Mouse (Mus musculus) stomach, embryonic 16.5 days (tissue): Measurements from ENCODE around the gene Acrbp. TPM values are rescaled to one million over a fixed set of nuclear protein-coding genes. Genes with fewer than 3 reads are reported as not detected.
"Not testable (repeated sequence)": the region's sequence is repeated elsewhere in the genome, so short reads cannot be mapped to it uniquely, and the experiment has no call there.

Experiments
- ATAC-seq: fragments of 200-750 bp; cut with Nextera tagmentation; 2 replicates; pipeline ENCODE4 v1.8.0; 2017; ENCODE audit warnings: moderate number of reproducible peaks, moderate TSS enrichment; ENCODE audit not compliant: insufficient read depth, low FRiP score
- H3K27ac ChIP-seq: fragments of 300-500 bp; sonication (generic); 2 replicates; pipeline ENCODE4 v1.5.1; 2014; ENCODE audit warnings: low read length
- H3K27me3 ChIP-seq: fragments of 300-500 bp; sonication (generic); 2 replicates; pipeline ENCODE4 v1.6.1; 2014; ENCODE audit warnings: low read length, control low read depth, mixed read lengths; ENCODE audit not compliant: control insufficient read depth, insufficient read depth
- H3K36me3 ChIP-seq: fragments of 300-500 bp; sonication (generic); 2 replicates; pipeline ENCODE4 v1.6.1; 2014; ENCODE audit warnings: low read length; ENCODE audit not compliant: control insufficient read depth, insufficient read depth
- H3K4me1 ChIP-seq: fragments of 300-500 bp; sonication (generic); 2 replicates; pipeline ENCODE4 v1.6.1; 2014; ENCODE audit warnings: low read length, control low read depth, mixed read lengths; ENCODE audit not compliant: control insufficient read depth, insufficient read depth
- H3K4me2 ChIP-seq: fragments of 300-500 bp; sonication (generic); 2 replicates; pipeline ENCODE4 v1.6.1; 2014; ENCODE audit warnings: low read depth, low read length, mixed read lengths
- H3K4me3 ChIP-seq: fragments of 300-500 bp; sonication (generic); replicated peaks from 2 replicates; pipeline ENCODE4 v1.5.1; 2014; ENCODE audit warnings: mild to moderate bottlenecking, low read length
- H3K9ac ChIP-seq: fragments of 300-500 bp; sonication (generic); 2 replicates; pipeline ENCODE4 v1.6.1; 2014; ENCODE audit warnings: low read length
- H3K9me3 ChIP-seq: fragments of 300-500 bp; sonication (generic); replicated peaks from 2 replicates; pipeline ENCODE4 v1.6.1; 2016; ENCODE audit warnings: low read length, control low read depth; ENCODE audit not compliant: control insufficient read depth
- WGBS: fragments of 180-500 bp; shearing (Covaris S2); extraction: QIAGEN DNeasy Blood & Tissue Kit; methylation state at CpG from one replicate; pipeline ENCODE4 v1.1.7; 2014; 5-methylcytosine and 5-hydroxymethylcytosine counted together
- polyA plus RNA-seq: library from polyadenylated mRNA; unstranded; fragments of >200 nt; fragmentation: Nextera tagmentation; extraction: Ambion mirVana; gene quantifications from 2 replicates; pipeline ENCODE4 v1.2.1, GENCODE M21; 2015

Gene Acrbp
- polyA plus RNA-seq, 1 experiment from 2014 or later = 10.6 TPM

GRCm38 (mm10) chr6:125061493-125061892, 12.0 kb downstream of the Acrbp start:
- no peaks in the 10 kb centered on the region for H3K27me3 ChIP-seq
- no peak overlapping the region for H3K4me3 ChIP-seq
- H3K4me1 ChIP-seq = no peaks in the 10 kb centered on the region
- H3K36me3 ChIP-seq = no peaks in the 10 kb centered on the region
- H3K9ac ChIP-seq = no peak overlapping the region
- no peak overlapping the region for H3K27ac ChIP-seq
- no peak for ATAC-seq
- H3K9me3 ChIP-seq = no peaks in the 10 kb centered on the region
- WGBS = 41% methylated on average over 6 of the region's 6 CpGs
- H3K4me2 ChIP-seq = no peak overlapping the region

GRCm38 (mm10) chr6:125062511-125062910, 13.0 kb downstream of the Acrbp start:
- Histone ChIP-seq H3K27me3 (no peaks in the 10 kb centered on the region), H3K4me1 (no peaks in the 10 kb centered on the region), H3K4me2 (no peak overlapping the region), H3K9me3 (no peaks in the 10 kb centered on the region), H3K27ac (no peak overlapping the region), H3K36me3 (no peaks in the 10 kb centered on the region), H3K4me3 (no peak overlapping the region), H3K9ac (no peak overlapping the region)
- ATAC-seq = no peak
- WGBS = 79% methylated on average over 5 of the region's 5 CpGs

- ATAC-seq = no peak
- WGBS = 66% methylated on average over 6 of the region's 6 CpGs
- no peak overlapping the region for H3K4me3 ChIP-seq
- H3K27ac ChIP-seq = no peak overlapping the region
- no peaks in the 10 kb centered on the region for H3K36me3 ChIP-seq
- H3K27me3 ChIP-seq = no peaks in the 10 kb centered on the region
- H3K9me3 ChIP-seq = no peaks in the 10 kb centered on the region
- no peak overlapping the region for H3K4me2 ChIP-seq
- H3K9ac ChIP-seq = no peak overlapping the region
- no peaks in the 10 kb centered on the region for H3K4me1 ChIP-seq
Measured at GRCm38 (mm10) chr6:125063906-125064305, 14.4 kb downstream of the Acrbp start.

GRCm38 (mm10) chr6:125065223-125065622, 15.7 kb downstream of the Acrbp start:
- H3K27ac ChIP-seq, ATAC-seq, H3K4me2 ChIP-seq, H3K4me1 ChIP-seq, H3K27me3 ChIP-seq, H3K9me3 ChIP-seq, H3K36me3 ChIP-seq, H3K9ac ChIP-seq, H3K4me3 ChIP-seq: not testable (repeated sequence)
- WGBS = no CpG with 5 or more reads among the region's 1 CpGs

- H3K27me3 ChIP-seq = no peaks in the 10 kb centered on the region
- H3K4me1 ChIP-seq = peaks cover 8% of the 10 kb centered on the region; the same call in 1 of the 2 replicates
- no peaks in the 10 kb centered on the region for H3K36me3 ChIP-seq
- WGBS = 37% methylated on average over 8 of the region's 8 CpGs
- H3K9ac ChIP-seq = peak within 1 kb of the TSS; percentile 50
- 0 out of 2 replicates have a peak, but pooled peaks have one; percentile 27 for ATAC-seq
- H3K9me3 ChIP-seq = no peaks in the 10 kb centered on the region
- H3K4me2 ChIP-seq = peak within 1 kb of the TSS; percentile 13; the same call in 1 of the 2 replicates
- peak within 1 kb of the TSS; percentile 33 for H3K4me3 ChIP-seq
- H3K27ac ChIP-seq = peak within 1 kb of the TSS; percentile 39; the same call in 1 of the 2 replicates
Measured at GRCm38 (mm10) chr6:125067571-125067995, 18.1 kb downstream of the Acrbp start, which contains the start of gene Lpar5. Gene Lpar5 (plus strand): TSS chr6:125067920.

- Histone ChIP-seq H3K4me3 (peak overlapping the region; percentile 17), H3K36me3 (no peaks in the 10 kb centered on the region), H3K4me1 (peaks cover 11% of the 10 kb centered on the region; the same call in 1 of the 2 replicates), H3K9me3 (no peaks in the 10 kb centered on the region), H3K4me2 (peak overlapping the region; percentile 33), H3K9ac (0 out of 2 replicates have a peak overlapping the region, but pooled peaks have one; percentile 5), H3K27ac (peak overlapping the region; percentile 89), H3K27me3 (no peaks in the 10 kb centered on the region)
- WGBS = 70% methylated on average over 18 of the region's 18 CpGs
- ATAC-seq = peak; percentile 79
Measured at GRCm38 (mm10) chr6:125071170-125071895, 21.8 kb downstream of the Acrbp start.

- Histone ChIP-seq H3K4me3 (0 out of 2 replicates have a peak overlapping the region, but pooled peaks have one; percentile 17), H3K9ac (peak overlapping the region; percentile 28; the same call in 1 of the 2 replicates), H3K9me3 (no peaks in the 10 kb centered on the region), H3K4me1 (peaks cover 11% of the 10 kb centered on the region; the same call in 1 of the 2 replicates), H3K36me3 (no peaks in the 10 kb centered on the region), H3K27me3 (no peaks in the 10 kb centered on the region), H3K4me2 (peak overlapping the region; percentile 33), H3K27ac (peak overlapping the region; percentile 89)
- peak; percentile 57 for ATAC-seq
- WGBS = 5% methylated on average over 2 of the region's 2 CpGs
Measured at GRCm38 (mm10) chr6:125071896-125072279, 22.4 kb downstream of the Acrbp start.

GRCm38 (mm10) chr6:125073825-125074224, 24.3 kb downstream of the Acrbp start:
- Histone ChIP-seq H3K4me1 (peaks cover 11% of the 10 kb centered on the region; the same call in 1 of the 2 replicates), H3K36me3 (no peaks in the 10 kb centered on the region), H3K27ac (no peak overlapping the region), H3K27me3 (no peaks in the 10 kb centered on the region), H3K4me3 (no peak overlapping the region), H3K4me2 (no peak overlapping the region), H3K9me3 (no peaks in the 10 kb centered on the region), H3K9ac (no peak overlapping the region; the same call in 1 of the 2 replicates)
- 57% methylated on average over 8 of the region's 8 CpGs for WGBS
- ATAC-seq = no peak

GRCm38 (mm10) chr6:125081394-125081793, 31.9 kb downstream of the Acrbp start:
- ATAC-seq = peak; percentile 6; the same call in 1 of the 2 replicates
- H3K9ac ChIP-seq = peak overlapping the region; percentile 72
- no peaks in the 10 kb centered on the region for H3K36me3 ChIP-seq
- H3K27ac ChIP-seq = 0 out of 2 replicates have a peak overlapping the region, but pooled peaks have one; percentile 57
- peak overlapping the region; percentile 45 for H3K4me3 ChIP-seq
- WGBS = 22% methylated on average over 25 of the region's 25 CpGs
- no peaks in the 10 kb centered on the region for H3K9me3 ChIP-seq
- H3K27me3 ChIP-seq = no peaks in the 10 kb centered on the region
- peak overlapping the region; percentile 59 for H3K4me2 ChIP-seq
- peaks cover 8% of the 10 kb centered on the region; the same call in 1 of the 2 replicates for H3K4me1 ChIP-seq
